Mouse (Mus musculus) spleen, postnatal 0 days (tissue): ENCODE results near the gene Rps25. TPM values are rescaled to one million over a fixed set of nuclear protein-coding genes. Genes with fewer than 3 reads are reported as not detected.

ENCODE experiments used
- polyA plus RNA-seq: library from polyadenylated mRNA; unstranded; fragments of >200 nt; fragmentation: Nextera tagmentation; extraction: Ambion mirVana; gene quantifications from 2 replicates; pipeline ENCODE4 v1.2.1, GENCODE M21; 2015

The Rps25 gene
- polyA plus RNA-seq: 2,459 and 2,595 TPM in 2 replicates

DNA sequence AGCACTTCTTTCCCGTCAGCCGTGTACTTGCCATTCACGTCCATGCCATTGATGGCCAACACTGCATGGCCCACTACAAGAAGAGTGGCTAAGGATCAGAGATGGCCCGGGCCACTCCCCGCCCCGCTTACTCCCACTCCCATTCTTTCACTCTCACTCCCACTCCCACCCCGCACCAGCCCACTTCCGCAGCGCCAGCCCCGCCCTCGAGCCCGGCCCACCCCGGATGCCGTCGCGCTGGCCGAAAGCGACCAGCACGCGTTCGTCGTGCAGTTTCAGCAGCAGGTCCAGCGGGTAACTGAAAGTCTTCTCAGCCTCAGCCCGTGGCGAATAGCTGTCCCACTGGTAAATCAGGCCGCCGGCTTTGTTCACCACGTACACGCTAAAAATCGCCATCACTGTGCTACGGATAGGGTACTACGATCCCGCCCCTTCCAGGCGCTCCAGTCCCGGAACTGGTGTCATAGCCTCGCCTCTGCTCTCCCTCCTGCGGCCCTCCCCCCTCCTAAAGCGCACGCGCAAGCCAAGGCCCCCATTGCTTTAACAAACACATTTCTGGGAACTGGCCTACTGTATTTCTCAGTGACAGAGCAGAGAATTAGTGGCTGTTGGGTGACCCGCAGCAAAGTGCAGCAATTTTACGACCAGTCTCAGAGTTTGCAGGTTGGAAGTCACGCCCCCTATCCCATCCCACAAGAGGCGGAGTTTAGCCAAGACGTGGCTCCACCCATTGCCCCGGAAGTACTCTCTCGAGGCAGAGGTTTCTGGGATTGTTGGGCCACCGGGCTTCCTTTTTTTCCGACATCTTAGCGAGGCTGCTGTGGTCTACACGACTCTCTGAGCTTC lies at the start of gene Rps25, which contains the start of gene Trappc4:
Gene Rps25, plus strand, starts transcription at position 234 of the 846 bp plus-strand sequence.
Gene Trappc4, minus strand, starts transcription at position 695 of the 846 bp plus-strand sequence.

GRCm38 (mm10) chr9:44361190-44361917 lies 45.6 kb upstream of the Rps25 start, which contains the start of gene Vps11:
Vps11 (minus strand) TSS chr9:44361670.

GRCm38 (mm10) chr9:44379054-44379834 lies 27.7 kb upstream of the Rps25 start, which contains the start of gene Hyou1:
Hyou1 (plus strand) TSS chr9:44379490.

GRCm38 (mm10) chr9:44396684-44397411 lies 10.1 kb upstream of the Rps25 start, which contains the start of gene Slc37a4:
Slc37a4 (plus strand) TSS chr9:44396852.

DNA sequence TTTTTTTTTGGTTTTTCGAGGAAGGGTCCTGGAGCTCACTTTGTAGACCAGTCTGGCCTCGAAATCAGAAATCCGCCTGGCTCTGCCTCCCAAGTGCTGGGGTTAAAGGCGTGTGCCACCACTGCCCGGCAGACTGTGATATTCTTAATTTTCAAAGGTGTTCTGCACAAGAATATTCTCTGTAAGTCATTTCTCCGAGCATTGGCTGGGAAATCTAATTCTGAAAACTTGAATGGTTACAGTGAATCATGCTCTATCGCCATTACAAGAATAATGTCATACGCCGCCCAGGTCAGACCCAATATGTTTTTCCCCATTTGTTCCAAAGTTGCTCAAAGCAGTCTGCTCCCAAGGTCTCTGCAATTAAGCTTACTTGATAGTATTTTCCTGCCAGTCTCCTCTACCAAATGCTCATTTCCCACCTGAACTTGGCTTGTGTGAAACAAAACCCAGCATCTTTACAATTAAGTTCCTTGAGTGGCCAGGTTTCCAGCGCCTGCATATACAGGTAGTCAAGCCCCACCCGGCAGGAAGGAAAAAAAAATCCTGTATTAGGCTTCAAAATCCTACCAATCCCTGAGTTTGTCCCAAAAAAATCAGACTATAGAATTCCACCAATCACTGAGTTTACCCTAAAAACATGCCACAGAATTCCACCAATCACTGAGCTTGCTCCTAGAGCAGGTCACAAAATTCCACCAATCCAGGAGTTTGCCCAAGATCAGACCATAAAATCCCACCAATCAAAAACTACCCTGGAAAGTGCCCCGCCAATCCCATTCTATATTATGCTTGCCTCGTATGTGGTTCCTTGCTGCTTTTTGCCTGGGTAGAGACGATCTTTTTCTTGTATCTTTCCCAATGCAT lies 11.8 kb downstream of the Rps25 start, which contains the start of gene Ccdc84:
Gene Ccdc84, minus strand, starts transcription at position 51 of the 867 bp plus-strand sequence.

GRCm38 (mm10) chr9:44440961-44441360 lies 34.0 kb downstream of the Rps25 start, which contains the start of gene Foxr1:
Foxr1 (minus strand) TSS chr9:44441136.

GRCm38 (mm10) chr9:44454891-44455220 lies 47.9 kb downstream of the Rps25 start, which contains the start of gene Upk2:
Upk2 (minus strand) TSS chr9:44454976.

Other genes with a start within 250 kb of the Rps25 start
- gene Cbl, start 173.1 kb upstream of the Rps25 start, polyA plus RNA-seq: 8.3 and 9.9 TPM in 2 replicates
- gene Ccdc153, start 166.5 kb upstream of the Rps25 start, polyA plus RNA-seq: not detected in 2 replicates
- gene Pdzd3, start 155.7 kb upstream of the Rps25 start, polyA plus RNA-seq: 0.33 TPM in 1 of 2 replicates, not detected in the other
- gene Nlrx1, start 138.5 kb upstream of the Rps25 start, polyA plus RNA-seq: 6.4 and 7.7 TPM in 2 replicates
- 13.3 and 15.8 TPM in 2 replicates for gene Abcg4, start 118.5 kb upstream of the Rps25 start, polyA plus RNA-seq
- 12.2 TPM in 2 replicates for gene Hinfp, start 101.5 kb upstream of the Rps25 start, polyA plus RNA-seq
- gene C2cd2l, start 86.9 kb upstream of the Rps25 start, polyA plus RNA-seq: 5.4 TPM in 2 replicates
- 18.9 and 19.9 TPM in 2 replicates for gene Dpagt1, start 81.1 kb upstream of the Rps25 start, polyA plus RNA-seq
- gene H2afx, start 72.4 kb upstream of the Rps25 start, polyA plus RNA-seq: 271 and 276 TPM in 2 replicates
- gene Hmbs, start 62.9 kb upstream of the Rps25 start, polyA plus RNA-seq: 1,115 and 1,341 TPM in 2 replicates
- gene Vps11, start 45.5 kb upstream of the Rps25 start, polyA plus RNA-seq: 16.5 and 16.6 TPM in 2 replicates
- 6.7 and 7.2 TPM in 2 replicates for gene Hyou1, start 27.6 kb upstream of the Rps25 start, polyA plus RNA-seq
- 15.2 and 16.5 TPM in 2 replicates for gene Slc37a4, start 10.3 kb upstream of the Rps25 start, polyA plus RNA-seq
- gene Trappc4, start 461 bp downstream of the Rps25 start, polyA plus RNA-seq: 81.6 and 85.2 TPM in 2 replicates
- 21.0 and 22.3 TPM in 2 replicates for gene Ccdc84, start 11.4 kb downstream of the Rps25 start, polyA plus RNA-seq
- 0.22 and 0.30 TPM in 2 replicates for gene Foxr1, start 34.0 kb downstream of the Rps25 start, polyA plus RNA-seq
- gene Upk2, start 47.8 kb downstream of the Rps25 start, polyA plus RNA-seq: not detected in 2 replicates
- 3.3 and 4.7 TPM in 2 replicates for gene Bcl9l, start 75.7 kb downstream of the Rps25 start, polyA plus RNA-seq
- gene Cxcr5, start 154.7 kb downstream of the Rps25 start, polyA plus RNA-seq: 0.73 and 0.79 TPM in 2 replicates
- gene Ddx6, start 197.8 kb downstream of the Rps25 start, polyA plus RNA-seq: 12.9 and 14.4 TPM in 2 replicates